Mouse (Mus musculus) liver, adult 10 weeks (tissue): ENCODE measurements around the gene Stpg1. TPM values are rescaled to one million over a fixed set of nuclear protein-coding genes. Genes with fewer than 3 reads are reported as not detected.

Experiments
- polyA plus RNA-seq: library from polyadenylated mRNA; stranded (reverse); fragments of 350-450 nt; fragmentation: Illumina TruSeq; extraction: RNeasy Lipid Tissue Mini Kit (QIAGEN cat#74804); gene quantifications from one replicate; pipeline ENCODE4 v1.2.3, GENCODE M21; 2014; ENCODE audit warnings: low read depth, low replicate concordance

Gene Stpg1
- not detected for polyA plus RNA-seq

GRCm38 (mm10) chr4:135494521-135495396, at the start of gene Stpg1, which contains the start of gene Nipal3:
TSS of gene Stpg1 (plus strand) at chr4:135494790.
TSS of gene Nipal3 (minus strand) at chr4:135495038.

GRCm38 (mm10) chr4:135573251-135573808, 78.7 kb downstream of the Stpg1 start, which contains the start of gene Grhl3:
TSS of gene Grhl3 (minus strand) at chr4:135573630.

Other genes starting within 250 kb of the Stpg1 start
- 46.6 TPM for gene Clic4, start 222.0 kb upstream of the Stpg1 start, polyA plus RNA-seq
- gene Srrm1, start 141.5 kb upstream of the Stpg1 start, polyA plus RNA-seq = 68.5 TPM
- gene Ncmap, start 96.6 kb upstream of the Stpg1 start, polyA plus RNA-seq = 1.6 TPM
- gene Rcan3, start 60.9 kb upstream of the Stpg1 start, polyA plus RNA-seq = 0.64 TPM
- 2.1 TPM for gene Nipal3, start 248 bp downstream of the Stpg1 start, polyA plus RNA-seq
- gene Grhl3, start 78.8 kb downstream of the Stpg1 start, polyA plus RNA-seq = not detected
- gene Ifnlr1, start 191.5 kb downstream of the Stpg1 start, polyA plus RNA-seq = 0.08 TPM
- 0.48 TPM for gene Il22ra1, start 233.4 kb downstream of the Stpg1 start, polyA plus RNA-seq